Mouse (Mus musculus): ENCODE measurements around the gene Polr1e.

Gene Polr1e

GRCm38 (mm10) chr4:45064577-45064976 lies 46.2 kb downstream of the Polr1e start:
- no peak for DNase-seq

DNA sequence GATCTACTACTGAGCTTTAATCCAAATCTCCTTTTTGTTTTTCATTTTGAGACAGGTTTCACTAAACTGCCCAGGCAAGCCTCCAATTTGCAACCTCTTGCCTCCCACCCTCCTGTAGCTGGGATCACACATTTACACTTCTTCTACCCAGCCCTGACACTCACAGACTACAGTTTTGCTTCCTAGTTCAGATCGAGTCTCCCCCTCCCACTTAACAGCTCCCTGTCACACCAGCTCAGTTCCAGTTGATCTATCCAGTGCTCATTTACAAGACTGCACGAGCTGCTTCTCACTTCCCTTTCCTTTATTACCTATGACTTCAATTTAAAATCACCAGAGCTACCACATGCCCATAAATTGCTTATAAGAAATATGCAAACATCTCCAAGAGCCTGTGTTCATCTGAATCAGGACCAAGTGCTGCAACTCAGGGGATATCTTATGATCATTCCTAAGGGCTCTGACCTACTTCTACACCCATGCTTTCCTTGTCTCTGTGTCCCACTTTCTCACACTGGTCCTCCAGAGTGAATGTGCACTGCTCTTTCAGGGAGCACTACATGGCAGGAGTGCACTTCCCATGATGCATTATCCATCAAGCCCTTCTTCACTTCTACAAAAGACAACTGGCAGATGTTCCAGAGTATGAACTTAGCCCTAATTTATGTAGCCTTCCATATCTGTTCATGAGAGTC lies 47.8 kb downstream of the Polr1e start:
- no peak for DNase-seq

DNA sequence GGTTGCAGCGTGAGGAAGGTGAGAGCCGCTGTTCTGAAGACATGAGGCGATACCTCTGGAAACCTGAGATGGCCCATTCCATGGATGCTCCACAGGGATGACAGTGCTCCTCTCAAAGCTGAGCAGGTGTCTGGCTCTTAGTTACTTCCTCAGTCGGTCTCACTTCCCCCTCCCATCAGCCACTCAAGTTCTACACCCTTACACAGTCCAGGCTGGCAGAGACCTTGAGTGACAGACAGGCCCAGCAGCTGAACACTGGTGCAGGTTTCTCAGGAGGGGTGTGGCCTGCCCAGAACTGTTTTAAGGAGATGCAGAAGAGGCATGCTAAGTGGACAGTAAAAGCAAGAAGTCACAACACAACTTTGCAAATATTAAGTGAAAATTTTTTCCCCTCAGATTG lies 49.4 kb downstream of the Polr1e start:
- DNase-seq: no peak

- no peak for DNase-seq
Observed at GRCm38 (mm10) chr4:45072261-45072973, 54.0 kb downstream of the Polr1e start.

- DNase-seq: no peak
Observed at GRCm38 (mm10) chr4:45073544-45073943, 55.2 kb downstream of the Polr1e start.

DNA sequence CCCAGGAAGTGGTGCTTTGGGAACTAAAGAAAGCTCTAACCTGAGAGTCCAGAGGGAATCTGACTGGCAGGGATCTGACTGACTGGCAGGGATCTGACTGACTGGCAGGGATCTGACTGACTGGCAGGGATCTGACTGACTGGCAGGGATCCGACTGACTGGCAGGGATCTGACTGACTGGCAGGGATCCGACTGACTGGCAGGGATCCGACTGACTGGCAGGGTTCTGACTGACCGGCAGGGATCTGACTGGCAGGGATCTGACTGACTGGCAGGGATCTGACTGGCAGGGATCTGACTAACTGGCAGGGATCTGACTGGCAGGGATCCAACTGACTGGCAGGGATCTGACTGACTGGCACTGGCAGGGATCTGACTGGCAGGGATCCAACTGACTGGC lies 62.7 kb downstream of the Polr1e start:
- DNase-seq: peak; percentile 49

- no peak for DNase-seq
Observed at GRCm38 (mm10) chr4:45082951-45083350, 64.6 kb downstream of the Polr1e start.

GRCm38 (mm10) chr4:45083487-45083886 lies 65.1 kb downstream of the Polr1e start:
- no peak for DNase-seq

DNA sequence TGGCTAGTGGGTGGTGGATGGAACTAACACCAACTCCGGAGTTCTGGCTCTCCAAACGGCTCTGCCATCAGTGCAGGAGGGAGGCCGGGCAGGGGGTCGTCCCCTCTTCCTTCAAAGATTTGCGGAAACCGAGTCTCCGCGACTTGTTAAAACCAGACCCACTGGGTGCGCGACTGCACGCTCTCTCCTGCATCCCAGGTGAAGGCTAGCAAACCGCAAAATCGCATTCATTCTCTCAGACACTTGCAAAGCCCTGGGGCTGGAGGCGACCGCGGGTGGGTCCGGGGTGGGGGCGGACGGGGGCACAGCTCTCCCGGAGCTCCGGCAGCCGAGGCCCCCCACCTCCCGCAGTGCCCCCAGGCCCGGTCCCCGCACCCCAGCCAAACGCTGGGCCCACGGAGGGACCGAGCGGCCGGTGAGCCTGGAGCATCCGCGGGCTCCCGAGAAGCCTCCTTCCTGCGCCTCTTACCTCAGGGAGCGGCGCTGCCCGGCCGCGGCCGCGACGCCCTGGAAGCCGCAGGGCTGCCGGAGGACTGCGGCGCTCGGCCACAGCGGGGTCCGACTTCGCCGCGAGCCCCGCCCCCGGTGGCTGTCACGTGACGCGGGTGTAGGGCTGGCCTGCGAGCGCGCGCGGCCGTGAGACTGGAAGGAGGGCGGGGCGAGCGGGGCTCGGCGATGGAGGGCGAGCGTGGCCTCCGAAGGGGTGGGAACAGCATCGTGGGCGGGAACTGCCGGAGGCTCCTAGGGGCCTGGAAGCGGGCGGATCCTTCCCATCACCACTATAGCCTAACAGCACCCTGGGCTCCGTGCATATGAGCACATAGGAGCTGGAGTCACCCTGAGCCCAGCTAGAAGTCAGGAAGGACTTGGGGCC lies 65.9 kb downstream of the Polr1e start, which contains the start of gene Fbxo10:
Gene Fbxo10, minus strand, starts transcription at position 584 of the 874 bp plus-strand sequence.
- DNase-seq: peak; percentile 88

GRCm38 (mm10) chr4:45084895-45085290 lies 66.5 kb downstream of the Polr1e start:
- no peak for DNase-seq

Data from cerebellum, adult 8-10 months (tissue).